Mouse (Mus musculus) heart, postnatal 0 days (tissue): ENCODE data around the gene 4921517D22Rik. TPM values are rescaled to one million over a fixed set of nuclear protein-coding genes. Genes with fewer than 3 reads are reported as not detected.

Experiments used
- ATAC-seq: fragments of 200-750 bp; cut with Nextera tagmentation; 2 replicates; pipeline ENCODE4 v1.8.0; 2017; ENCODE audit warnings: low read depth, moderate number of reproducible peaks, moderate library complexity; ENCODE audit not compliant: insufficient read depth
- DNase-seq: peaks from one replicate; pipeline ENCODE4 v3.0.0-alpha.2; 2016; ENCODE audit warnings: low spot score
- H3K27ac ChIP-seq: fragments of 300-500 bp; sonication (generic); 2 replicates; pipeline ENCODE4 v1.5.1; 2014; ENCODE audit warnings: low read depth, mild to moderate bottlenecking
- H3K27me3 ChIP-seq: fragments of 300-500 bp; sonication (generic); 2 replicates; pipeline ENCODE4 v1.6.1; 2014; ENCODE audit warnings: low read length, mixed read lengths; ENCODE audit not compliant: control insufficient read depth, insufficient read depth
- H3K36me3 ChIP-seq: fragments of 300-500 bp; sonication (generic); replicated peaks from 2 replicates; pipeline ENCODE4 v1.6.1; 2014; ENCODE audit warnings: low read length, mixed read lengths; ENCODE audit not compliant: control insufficient read depth, insufficient read depth
- H3K4me1 ChIP-seq: fragments of 300-500 bp; sonication (generic); 2 replicates; pipeline ENCODE4 v1.6.1; 2014; ENCODE audit warnings: antibody characterized with exemption; ENCODE audit not compliant: control insufficient read depth, insufficient read depth
- H3K4me2 ChIP-seq: fragments of 300-500 bp; sonication (generic); 2 replicates; pipeline ENCODE4 v1.6.1; 2014; ENCODE audit warnings: low read depth, mild to moderate bottlenecking, low read length, moderate library complexity
- H3K4me3 ChIP-seq: fragments of 300-500 bp; sonication (generic); 2 replicates; pipeline ENCODE4 v1.5.1; 2014; ENCODE audit warnings: low read depth, low read length
- H3K9ac ChIP-seq: fragments of 300-500 bp; sonication (generic); replicated peaks from 2 replicates; pipeline ENCODE4 v1.6.1; 2014; ENCODE audit warnings: low read depth, low read length, mixed read lengths
- H3K9me3 ChIP-seq: fragments of 300-500 bp; sonication (generic); replicated peaks from 2 replicates; pipeline ENCODE4 v1.6.1; 2016; ENCODE audit warnings: low read length; ENCODE audit not compliant: control insufficient read depth
- CTCF ChIP-seq: IDR thresholded peaks from 2 replicates; pipeline ENCODE4 v1.5.1; 2016; ENCODE audit warnings: antibody characterized with exemption, control low read depth, low read depth
- EP300 ChIP-seq: IDR thresholded peaks from 2 replicates; pipeline ENCODE4 v1.6.1; 2016; ENCODE audit warnings: antibody characterized with exemption, low read depth
- WGBS: fragments of 180-500 bp; shearing (Covaris S2); extraction: QIAGEN DNeasy Blood & Tissue Kit; methylation state at CpG from one replicate; pipeline ENCODE4 v1.1.7; 2014; 5-methylcytosine and 5-hydroxymethylcytosine counted together
- polyA plus RNA-seq: library from polyadenylated mRNA; unstranded; fragments of >200 nt; fragmentation: Nextera tagmentation; extraction: Ambion mirVana; gene quantifications from 2 replicates; pipeline ENCODE4 v1.2.1, GENCODE M21; 2015
- total RNA-seq: library from RNA; depleted of rRNA; stranded (reverse); fragments of >200 nt; gene quantifications from 2 replicates; pipeline ENCODE4 v1.2.3, GENCODE M21; 2014; ENCODE audit warnings: low replicate concordance

The 4921517D22Rik gene
- total and polyA plus RNA-seq, 2 experiments from 2014 or later = not detected

DNA sequence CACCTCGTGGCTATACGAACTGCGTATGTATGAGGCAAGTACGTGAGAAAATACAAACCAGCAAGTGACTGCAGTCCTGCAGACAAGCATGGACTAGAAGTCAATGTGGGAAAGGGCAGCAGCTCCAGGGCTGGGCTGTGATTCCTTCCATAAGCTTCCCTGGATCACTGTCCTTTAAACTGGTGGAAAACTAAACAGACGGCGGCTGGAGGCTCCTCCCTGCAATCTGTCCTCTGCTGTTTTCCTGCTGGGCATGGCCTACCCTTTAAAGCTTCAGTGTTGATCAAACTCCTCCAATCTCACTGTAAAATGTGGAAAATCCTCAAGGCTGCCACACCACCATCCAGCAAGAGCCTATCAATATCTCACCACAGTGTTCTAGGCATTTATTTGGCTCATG lies 45.3 kb downstream of the 4921517D22Rik start:
- Histone ChIP-seq H3K9ac (no peak overlapping the region), H3K4me2 (no peak overlapping the region), H3K27ac (no peak overlapping the region), H3K9me3 (no peaks in the 10 kb centered on the region), H3K4me1 (peaks cover 2% of the 10 kb centered on the region; the same call in 1 of the 2 replicates), H3K36me3 (peaks cover 13% of the 10 kb centered on the region; the same call in 1 of the 2 replicates), H3K4me3 (no peak overlapping the region), H3K27me3 (no peaks in the 10 kb centered on the region)
- TF ChIP-seq EP300 = no peak
- no peak for TF ChIP-seq CTCF
- DNase-seq (no peak), ATAC-seq (no peak)
- 88% methylated on average over 6 of the region's 6 CpGs for WGBS

DNA sequence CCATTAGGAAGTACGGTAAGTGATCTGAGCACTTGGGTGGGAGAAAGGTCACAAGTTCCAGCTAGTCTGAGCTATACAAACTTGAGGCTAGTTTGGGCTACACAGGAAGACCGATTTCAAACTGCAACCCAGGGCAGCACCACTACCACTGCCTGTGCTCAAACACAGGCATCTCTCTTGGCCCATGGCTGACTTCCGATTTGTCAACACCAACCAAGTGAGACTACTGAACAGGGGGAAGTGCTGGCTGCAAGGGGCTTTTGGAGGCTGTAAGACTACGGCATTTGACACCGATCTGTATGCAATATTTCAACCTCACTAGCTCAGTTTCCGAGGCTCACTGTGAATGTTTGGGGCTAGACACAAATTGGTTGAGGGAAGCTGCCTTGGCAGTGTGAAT lies 46.4 kb downstream of the 4921517D22Rik start:
- TF ChIP-seq CTCF (no peak), EP300 (no peak)
- no peaks in the 10 kb centered on the region for H3K9me3 ChIP-seq
- peaks cover 2% of the 10 kb centered on the region; the same call in 1 of the 2 replicates for H3K4me1 ChIP-seq
- DNase-seq (no peak), ATAC-seq (no peak)
- H3K36me3 ChIP-seq = peaks cover 15% of the 10 kb centered on the region; the same call in 1 of the 2 replicates
- H3K27me3 ChIP-seq = no peaks in the 10 kb centered on the region
- H3K9ac ChIP-seq = no peak overlapping the region
- no peak overlapping the region for H3K4me3 ChIP-seq
- H3K4me2 ChIP-seq = no peak overlapping the region
- WGBS = 69% methylated on average over 6 of the region's 6 CpGs
- no peak overlapping the region for H3K27ac ChIP-seq

DNA sequence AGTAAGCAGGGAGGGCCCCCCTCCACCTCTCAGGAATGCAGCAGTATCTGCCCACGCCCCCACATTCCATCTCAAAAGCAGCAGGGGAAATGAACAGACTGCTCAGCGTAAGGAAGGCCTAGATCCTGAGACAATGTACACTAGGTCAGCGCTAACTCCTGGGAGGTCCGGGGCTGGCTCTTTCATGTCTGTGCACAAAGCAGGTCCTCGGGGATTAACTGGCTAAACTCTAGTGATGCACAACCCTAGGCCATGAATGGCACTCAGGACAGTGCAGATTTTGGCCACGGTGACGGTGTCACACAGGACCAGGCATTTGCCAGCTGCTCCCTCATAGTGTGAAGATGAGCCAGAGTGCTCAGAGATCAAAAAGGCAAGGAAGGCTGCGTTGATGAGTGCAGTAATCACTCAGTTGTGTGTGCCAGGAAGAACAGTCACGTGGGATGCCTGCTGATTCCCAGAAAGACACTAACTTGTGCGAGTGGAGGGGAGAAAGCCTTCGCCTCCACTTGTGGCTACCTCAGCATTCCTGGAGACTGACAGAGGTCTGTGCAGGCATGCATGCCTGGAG lies 47.1 kb downstream of the 4921517D22Rik start:
- H3K9ac ChIP-seq = no peak overlapping the region
- WGBS = 50% methylated on average over 11 of the region's 11 CpGs
- no peak for TF ChIP-seq CTCF
- TF ChIP-seq EP300 = no peak
- no peaks in the 10 kb centered on the region for H3K27me3 ChIP-seq
- no peak overlapping the region for H3K27ac ChIP-seq
- H3K36me3 ChIP-seq = peaks cover 15% of the 10 kb centered on the region; the same call in 1 of the 2 replicates
- peaks cover 2% of the 10 kb centered on the region; the same call in 1 of the 2 replicates for H3K4me1 ChIP-seq
- H3K4me2 ChIP-seq = no peak overlapping the region
- H3K9me3 ChIP-seq = no peaks in the 10 kb centered on the region
- no peak overlapping the region for H3K4me3 ChIP-seq
- no peak for ATAC-seq
- no peak for DNase-seq

DNA sequence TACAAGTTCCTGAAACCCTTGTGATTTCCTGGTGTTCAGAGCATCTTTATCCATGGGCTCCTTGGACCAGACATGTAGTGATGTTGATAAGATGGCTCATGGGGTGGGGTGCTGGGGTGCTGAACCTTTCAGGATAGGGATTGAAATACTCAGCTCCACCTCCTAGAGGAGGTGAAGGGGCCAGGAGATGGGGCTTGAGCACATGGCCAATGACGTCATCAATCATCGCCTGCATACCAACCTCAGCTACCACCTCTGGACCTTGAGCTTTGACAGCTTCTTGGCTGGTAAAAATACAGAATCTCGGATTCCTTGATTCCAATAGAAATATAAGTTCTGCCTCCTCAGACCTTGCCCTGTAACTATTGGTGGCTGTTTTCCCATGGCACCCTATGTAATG lies 48.4 kb downstream of the 4921517D22Rik start:
- no peak overlapping the region for H3K27ac ChIP-seq
- H3K4me3 ChIP-seq = no peak overlapping the region
- DNase-seq (no peak), ATAC-seq (no peak)
- H3K4me2 ChIP-seq = no peak overlapping the region
- H3K9ac ChIP-seq = no peak overlapping the region
- 58% methylated on average over 3 of the region's 3 CpGs for WGBS
- peaks cover 2% of the 10 kb centered on the region; the same call in 1 of the 2 replicates for H3K4me1 ChIP-seq
- no peaks in the 10 kb centered on the region for H3K27me3 ChIP-seq
- TF ChIP-seq CTCF = no peak
- TF ChIP-seq EP300 = no peak
- H3K9me3 ChIP-seq = no peaks in the 10 kb centered on the region
- peaks cover 15% of the 10 kb centered on the region; the same call in 1 of the 2 replicates for H3K36me3 ChIP-seq

DNA sequence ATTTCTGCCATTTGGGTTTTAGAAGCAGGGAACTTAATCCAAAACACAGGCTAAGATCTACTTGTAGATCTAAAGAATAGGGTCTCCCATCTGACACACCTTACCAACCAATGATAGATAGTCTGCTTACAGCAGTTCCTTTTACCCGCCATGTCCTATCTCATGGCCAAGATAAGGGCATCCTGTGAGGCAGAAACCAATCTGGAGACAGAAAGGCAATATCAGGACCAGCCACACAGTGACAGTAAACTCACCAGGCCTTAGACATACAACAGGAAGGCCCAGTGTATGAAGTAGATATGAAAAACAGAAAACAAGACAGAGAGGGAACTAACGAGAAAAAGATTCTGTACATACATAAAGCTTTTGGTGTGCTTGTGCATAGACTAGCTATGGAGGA lies 51.1 kb downstream of the 4921517D22Rik start:
- H3K4me3 ChIP-seq = no peak overlapping the region
- no peak overlapping the region for H3K4me2 ChIP-seq
- H3K27ac ChIP-seq = no peak overlapping the region
- H3K9me3 ChIP-seq = no peaks in the 10 kb centered on the region
- peaks cover 15% of the 10 kb centered on the region; the same call in 1 of the 2 replicates for H3K36me3 ChIP-seq
- DNase-seq (no peak), ATAC-seq (no peak)
- TF ChIP-seq EP300 (no peak), CTCF (no peak)
- peaks cover 7% of the 10 kb centered on the region; the same call in 1 of the 2 replicates for H3K4me1 ChIP-seq
- 68% methylated on average over 2 of the region's 2 CpGs for WGBS
- H3K9ac ChIP-seq = no peak overlapping the region
- no peaks in the 10 kb centered on the region for H3K27me3 ChIP-seq

DNA sequence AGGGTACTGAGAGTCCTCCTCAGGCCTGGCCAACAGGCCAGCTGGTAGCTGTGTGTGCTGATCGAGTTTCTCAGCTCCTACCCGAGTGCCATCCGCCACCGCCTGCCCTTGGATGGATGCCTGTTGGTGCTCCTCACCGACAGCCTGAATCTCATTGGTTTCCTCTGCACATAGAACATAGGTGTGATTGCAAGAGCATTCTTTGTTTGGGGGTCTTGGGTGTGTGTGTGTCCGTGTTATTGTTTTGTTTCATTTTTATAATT lies 53.8 kb downstream of the 4921517D22Rik start:
- Histone ChIP-seq H3K4me2 (no peak overlapping the region), H3K4me1 (peaks cover 5% of the 10 kb centered on the region; the same call in 1 of the 2 replicates), H3K9me3 (no peaks in the 10 kb centered on the region), H3K36me3 (peaks cover 38% of the 10 kb centered on the region), H3K4me3 (no peak overlapping the region), H3K9ac (no peak overlapping the region), H3K27me3 (no peaks in the 10 kb centered on the region), H3K27ac (no peak overlapping the region)
- ATAC-seq = no peak
- no peak for DNase-seq
- no peak for TF ChIP-seq CTCF
- no peak for TF ChIP-seq EP300
- WGBS = 73% methylated on average over 6 of the region's 6 CpGs
